Mouse (Mus musculus): ENCODE data around the gene Gad1. TPM values are rescaled to one million over a fixed set of nuclear protein-coding genes. Genes with fewer than 3 reads are reported as not detected.

Gene Gad1
- polyA plus RNA-seq, 1 experiment from 2014 or later: 46.4 TPM

- peaks cover 75% of the 10 kb centered on the region for H3K27me3 ChIP-seq (replicated peaks; ENCODE audit: control insufficient read depth, insufficient read depth, low read length)
- peak overlapping the region; percentile 93 for H3K27ac ChIP-seq (ENCODE audit: low read depth, low read length)
- peak overlapping the region; percentile 48 for H3K4me3 ChIP-seq (ENCODE audit: low read depth, low read length)
- peaks cover 10% of the 10 kb centered on the region for H3K4me1 ChIP-seq (ENCODE audit: control insufficient read depth, insufficient read depth, low read length)
- peak overlapping the region; percentile 80 for H3K9ac ChIP-seq (ENCODE audit: low read length)
- 0 out of 2 replicates have a peak, but pooled peaks cover 3% of the 10 kb centered on the region for H3K36me3 ChIP-seq (ENCODE audit: control insufficient read depth, insufficient read depth, low read length)
- H3K4me2 ChIP-seq (ENCODE audit: low read length): peak overlapping the region; percentile 68
- ATAC-seq: no peak
- DNase-seq (ENCODE audit: low spot score): no peak
- no peaks in the 10 kb centered on the region for H3K9me3 ChIP-seq (replicated peaks; ENCODE audit: control insufficient read depth, low read length)
- under 1% methylated on average over 12 of the region's 12 CpGs for WGBS
Measured at GRCm38 (mm10) chr2:70567682-70568077, 14.8 kb downstream of the Gad1 start.

GRCm38 (mm10) chr2:70568198-70568941, 15.5 kb downstream of the Gad1 start:
- Histone ChIP-seq H3K27ac (ENCODE audit: low read depth, low read length) (peak overlapping the region; percentile 93), H3K9me3 (replicated peaks; ENCODE audit: control insufficient read depth, low read length) (no peaks in the 10 kb centered on the region), H3K4me2 (ENCODE audit: low read length) (peak overlapping the region; percentile 68), H3K4me3 (ENCODE audit: low read depth, low read length) (peak overlapping the region; percentile 48), H3K4me1 (ENCODE audit: control insufficient read depth, insufficient read depth, low read length) (peaks cover 10% of the 10 kb centered on the region), H3K27me3 (replicated peaks; ENCODE audit: control insufficient read depth, insufficient read depth, low read length) (peaks cover 68% of the 10 kb centered on the region), H3K9ac (ENCODE audit: low read length) (peak overlapping the region; percentile 80), H3K36me3 (ENCODE audit: control insufficient read depth, insufficient read depth, low read length) (0 out of 2 replicates have a peak, but pooled peaks cover 8% of the 10 kb centered on the region)
- ATAC-seq (peak; percentile 24; the same call in 1 of the 2 replicates), DNase-seq (ENCODE audit: low spot score) (peak; percentile 56)
- 2% methylated on average over 34 of the region's 34 CpGs for WGBS

DNA sequence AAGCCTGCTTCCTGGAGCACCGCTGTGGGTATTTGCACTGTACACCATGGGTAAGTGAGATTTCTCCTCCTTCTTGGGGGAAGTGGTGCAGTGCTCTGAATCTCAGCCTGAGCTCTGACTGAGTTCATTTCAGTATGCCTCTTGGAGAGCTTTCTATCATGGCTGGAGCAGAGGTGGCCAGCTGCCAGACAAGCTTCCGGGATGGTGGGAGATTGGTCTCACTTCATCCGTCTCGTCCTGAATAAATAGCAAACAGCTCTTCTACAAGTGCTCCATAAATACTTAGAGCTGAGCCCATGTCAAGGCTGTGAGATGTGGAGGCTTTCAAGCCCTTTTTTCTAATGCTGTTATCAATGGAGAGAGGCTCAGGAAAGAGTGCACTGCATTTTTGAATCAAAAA, 18.8 kb downstream of the Gad1 start:
- 81% methylated on average over 4 of the region's 4 CpGs for WGBS
- no peak overlapping the region for H3K27ac ChIP-seq (ENCODE audit: low read depth, low read length)
- H3K36me3 ChIP-seq (ENCODE audit: control insufficient read depth, insufficient read depth, low read length): peaks cover 18% of the 10 kb centered on the region
- no peaks in the 10 kb centered on the region for H3K9me3 ChIP-seq (replicated peaks; ENCODE audit: control insufficient read depth, low read length)
- peaks cover 43% of the 10 kb centered on the region for H3K27me3 ChIP-seq (replicated peaks; ENCODE audit: control insufficient read depth, insufficient read depth, low read length)
- ATAC-seq (no peak), DNase-seq (ENCODE audit: low spot score) (no peak)
- no peak overlapping the region for H3K4me3 ChIP-seq (ENCODE audit: low read depth, low read length)
- H3K4me2 ChIP-seq (ENCODE audit: low read length): no peak overlapping the region
- H3K4me1 ChIP-seq (ENCODE audit: control insufficient read depth, insufficient read depth, low read length): peaks cover 2% of the 10 kb centered on the region; the same call in 1 of the 2 replicates
- no peak overlapping the region for H3K9ac ChIP-seq (ENCODE audit: low read length)

DNA sequence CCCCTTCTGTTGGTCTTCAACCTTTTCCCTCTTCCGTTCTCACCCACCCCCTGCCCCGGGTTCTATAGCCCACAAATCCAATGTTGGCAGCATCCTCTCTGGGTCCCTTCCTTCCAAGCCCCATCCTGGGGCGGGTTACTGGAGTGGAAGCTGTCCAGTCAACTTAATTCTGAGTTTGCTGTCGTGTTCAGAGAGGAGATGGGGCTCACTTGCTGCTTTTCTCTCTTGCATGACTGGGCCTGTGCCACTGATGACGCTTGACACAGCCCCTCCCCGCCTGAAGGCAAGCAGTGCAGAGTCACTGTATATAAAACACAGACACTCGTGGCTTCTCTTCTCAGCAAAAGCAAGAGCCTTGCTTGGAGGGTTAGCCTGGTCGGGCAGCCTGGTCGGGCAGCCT, 19.4 kb downstream of the Gad1 start:
- WGBS: 50% methylated on average over 9 of the region's 9 CpGs
- no peak overlapping the region for H3K4me3 ChIP-seq (ENCODE audit: low read depth, low read length)
- no peak overlapping the region for H3K27ac ChIP-seq (ENCODE audit: low read depth, low read length)
- no peaks in the 10 kb centered on the region for H3K4me1 ChIP-seq (ENCODE audit: control insufficient read depth, insufficient read depth, low read length)
- peaks cover 38% of the 10 kb centered on the region for H3K27me3 ChIP-seq (replicated peaks; ENCODE audit: control insufficient read depth, insufficient read depth, low read length)
- H3K9ac ChIP-seq (ENCODE audit: low read length): no peak overlapping the region
- H3K36me3 ChIP-seq (ENCODE audit: control insufficient read depth, insufficient read depth, low read length): peaks cover 24% of the 10 kb centered on the region
- no peaks in the 10 kb centered on the region for H3K9me3 ChIP-seq (replicated peaks; ENCODE audit: control insufficient read depth, low read length)
- ATAC-seq (no peak), DNase-seq (ENCODE audit: low spot score) (no peak)
- H3K4me2 ChIP-seq (ENCODE audit: low read length): no peak overlapping the region

GRCm38 (mm10) chr2:70573544-70574210, 20.8 kb downstream of the Gad1 start:
- H3K9me3 ChIP-seq (replicated peaks; ENCODE audit: control insufficient read depth, low read length): no peaks in the 10 kb centered on the region
- 78% methylated on average over 8 of the region's 8 CpGs for WGBS
- H3K36me3 ChIP-seq (ENCODE audit: control insufficient read depth, insufficient read depth, low read length): peaks cover 31% of the 10 kb centered on the region
- H3K27me3 ChIP-seq (replicated peaks; ENCODE audit: control insufficient read depth, insufficient read depth, low read length): peaks cover 24% of the 10 kb centered on the region
- H3K9ac ChIP-seq (ENCODE audit: low read length): no peak overlapping the region
- no peak overlapping the region for H3K27ac ChIP-seq (ENCODE audit: low read depth, low read length)
- no peak overlapping the region for H3K4me2 ChIP-seq (ENCODE audit: low read length)
- DNase-seq (ENCODE audit: low spot score) (no peak), ATAC-seq (no peak)
- no peaks in the 10 kb centered on the region for H3K4me1 ChIP-seq (ENCODE audit: control insufficient read depth, insufficient read depth, low read length)
- H3K4me3 ChIP-seq (ENCODE audit: low read depth, low read length): no peak overlapping the region

DNA sequence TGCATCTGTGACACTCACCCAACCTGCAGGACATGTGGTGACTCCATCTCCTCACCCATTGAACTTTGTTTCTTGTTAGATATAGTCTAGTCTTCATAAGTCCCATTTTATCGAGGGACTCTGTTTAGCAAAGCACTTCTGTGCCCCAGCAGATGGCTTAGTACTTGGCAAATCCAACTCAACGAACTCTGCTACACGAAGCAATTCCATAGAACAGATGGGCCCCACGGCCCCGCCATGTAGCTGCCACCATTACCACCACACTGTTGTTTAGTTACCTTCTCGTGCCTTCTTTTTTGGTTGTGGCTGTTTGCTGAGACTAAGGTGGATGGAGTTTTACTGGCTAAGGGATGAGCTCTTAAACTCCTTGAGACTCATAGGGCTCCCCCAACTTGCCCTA, 35.3 kb downstream of the Gad1 start:
- DNase-seq (ENCODE audit: low spot score): no peak
- Histone ChIP-seq H3K36me3 (ENCODE audit: control insufficient read depth, insufficient read depth, low read length) (peaks cover 23% of the 10 kb centered on the region), H3K27me3 (replicated peaks; ENCODE audit: control insufficient read depth, insufficient read depth, low read length) (no peaks in the 10 kb centered on the region), H3K4me2 (ENCODE audit: low read length) (no peak overlapping the region), H3K4me3 (ENCODE audit: low read depth, low read length) (no peak overlapping the region), H3K4me1 (ENCODE audit: control insufficient read depth, insufficient read depth, low read length) (peaks cover 4% of the 10 kb centered on the region; the same call in 1 of the 2 replicates), H3K9ac (ENCODE audit: low read length) (no peak overlapping the region), H3K27ac (ENCODE audit: low read depth, low read length) (no peak overlapping the region), H3K9me3 (replicated peaks; ENCODE audit: control insufficient read depth, low read length) (no peaks in the 10 kb centered on the region)
- WGBS: 86% methylated on average over 6 of the region's 6 CpGs
- ATAC-seq: no peak

DNA sequence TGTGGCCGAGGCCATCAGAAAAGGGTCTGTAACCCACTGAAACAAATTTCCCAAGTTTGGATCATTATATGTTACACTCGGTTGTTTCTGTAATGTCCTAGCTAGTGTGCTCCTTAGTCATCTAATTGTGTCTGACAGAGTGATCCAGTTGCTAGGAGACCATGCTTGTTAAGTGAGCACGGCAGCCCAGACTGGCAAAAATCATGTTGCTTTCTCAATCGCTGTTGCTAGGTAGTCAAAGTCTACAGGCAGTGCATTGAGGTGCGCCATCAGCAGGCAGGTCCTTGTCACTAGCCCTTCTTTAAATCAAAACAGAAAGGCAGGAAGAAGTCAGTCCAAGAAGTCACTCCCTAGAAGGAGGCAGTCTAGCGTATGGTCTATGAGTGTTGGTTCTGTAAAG, 39.6 kb downstream of the Gad1 start:
- H3K9ac ChIP-seq (ENCODE audit: low read length): no peak overlapping the region
- no peak overlapping the region for H3K4me2 ChIP-seq (ENCODE audit: low read length)
- ATAC-seq: no peak
- peak; percentile 58 for DNase-seq (ENCODE audit: low spot score)
- no peaks in the 10 kb centered on the region for H3K9me3 ChIP-seq (replicated peaks; ENCODE audit: control insufficient read depth, low read length)
- peaks cover 4% of the 10 kb centered on the region; the same call in 1 of the 2 replicates for H3K4me1 ChIP-seq (ENCODE audit: control insufficient read depth, insufficient read depth, low read length)
- whole genome bisulfite sequencing: 52% methylated on average over 6 of the region's 6 CpGs
- no peak overlapping the region for H3K27ac ChIP-seq (ENCODE audit: low read depth, low read length)
- no peaks in the 10 kb centered on the region for H3K27me3 ChIP-seq (replicated peaks; ENCODE audit: control insufficient read depth, insufficient read depth, low read length)
- peaks cover 38% of the 10 kb centered on the region for H3K36me3 ChIP-seq (ENCODE audit: control insufficient read depth, insufficient read depth, low read length)
- H3K4me3 ChIP-seq (ENCODE audit: low read depth, low read length): no peak overlapping the region

- Histone ChIP-seq H3K4me2 (ENCODE audit: low read length) (no peak overlapping the region), H3K27ac (ENCODE audit: low read depth, low read length) (no peak overlapping the region), H3K27me3 (replicated peaks; ENCODE audit: control insufficient read depth, insufficient read depth, low read length) (no peaks in the 10 kb centered on the region), H3K4me1 (ENCODE audit: control insufficient read depth, insufficient read depth, low read length) (peaks cover 4% of the 10 kb centered on the region; the same call in 1 of the 2 replicates), H3K36me3 (ENCODE audit: control insufficient read depth, insufficient read depth, low read length) (peaks cover 46% of the 10 kb centered on the region), H3K9ac (ENCODE audit: low read length) (no peak overlapping the region), H3K9me3 (replicated peaks; ENCODE audit: control insufficient read depth, low read length) (no peaks in the 10 kb centered on the region), H3K4me3 (ENCODE audit: low read depth, low read length) (no peak overlapping the region)
- WGBS: 91% methylated on average over 5 of the region's 5 CpGs
- DNase-seq (ENCODE audit: low spot score): no peak
- no peak for ATAC-seq
Measured at GRCm38 (mm10) chr2:70593670-70594069, 40.8 kb downstream of the Gad1 start.

DNA sequence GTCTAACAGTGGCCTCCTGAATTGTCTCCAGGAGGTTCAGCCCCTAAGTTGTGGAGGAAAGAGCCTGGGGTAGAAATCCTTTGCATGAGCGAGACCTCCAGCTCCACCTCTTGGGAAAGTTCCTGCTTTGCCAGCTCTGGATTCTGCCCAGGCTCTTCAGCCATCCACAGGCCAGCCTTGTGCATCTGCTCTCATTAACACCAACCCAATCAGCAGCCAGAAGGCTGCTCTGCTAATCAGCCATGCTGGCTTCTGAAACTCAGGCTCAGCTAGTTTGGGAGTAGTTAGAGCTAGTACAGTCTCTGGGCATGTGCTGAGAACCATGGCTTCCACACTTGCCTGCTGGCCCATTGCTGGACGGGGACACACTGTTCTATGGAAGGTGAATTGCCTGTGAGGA, 43.0 kb downstream of the Gad1 start:
- peaks cover 4% of the 10 kb centered on the region; the same call in 1 of the 2 replicates for H3K4me1 ChIP-seq (ENCODE audit: control insufficient read depth, insufficient read depth, low read length)
- no peak for ATAC-seq
- no peak overlapping the region for H3K4me3 ChIP-seq (ENCODE audit: low read depth, low read length)
- H3K27ac ChIP-seq (ENCODE audit: low read depth, low read length): no peak overlapping the region
- H3K9ac ChIP-seq (ENCODE audit: low read length): no peak overlapping the region
- peaks cover 49% of the 10 kb centered on the region for H3K36me3 ChIP-seq (ENCODE audit: control insufficient read depth, insufficient read depth, low read length)
- H3K27me3 ChIP-seq (replicated peaks; ENCODE audit: control insufficient read depth, insufficient read depth, low read length): no peaks in the 10 kb centered on the region
- no peak overlapping the region for H3K4me2 ChIP-seq (ENCODE audit: low read length)
- 78% methylated on average over 2 of the region's 2 CpGs for WGBS
- peak; percentile 37 for DNase-seq (ENCODE audit: low spot score)
- H3K9me3 ChIP-seq (replicated peaks; ENCODE audit: control insufficient read depth, low read length): no peaks in the 10 kb centered on the region
